Mouse (Mus musculus) ES-E14 (cell line): ENCODE measurements around the gene Hibadh. TPM values are rescaled to one million over a fixed set of nuclear protein-coding genes. Genes with fewer than 3 reads are reported as not detected.

Experiments
- DNase-seq: peaks from one replicate; pipeline ENCODE4 v3.0.0-alpha.2; 2013; ENCODE audit warnings: low read depth, low spot score
- H3K27ac ChIP-seq: 2 replicates; pipeline ENCODE4 v1.5.1; 2012; ENCODE audit warnings: low read depth, mild to moderate bottlenecking, low read length, moderate library complexity, mixed read lengths; ENCODE audit not compliant: poor library complexity, insufficient read depth, severe bottlenecking
- H3K36me3 ChIP-seq: 2 replicates; pipeline ENCODE4 v1.6.1; 2012; ENCODE audit warnings: mild to moderate bottlenecking, low read length, moderate library complexity, mixed read lengths; ENCODE audit not compliant: control insufficient read depth, poor library complexity, insufficient read depth, severe bottlenecking
- H3K4me1 ChIP-seq, 2 experiments: fragments of 150-350 bp in 1 of 2; sonication (generic) in 1 of 2; 2 replicates each; pipeline ENCODE4 v1.6.1; 2012; ENCODE audit warnings: low read length in 2 of 2, mild to moderate bottlenecking in 1 of 2, mixed read lengths in 1 of 2; ENCODE audit not compliant: control insufficient read depth in 2 of 2, insufficient read depth in 2 of 2, poor library complexity in 1 of 2
- H3K4me3 ChIP-seq, 2 experiments: fragments of 150-350 bp in 1 of 2; sonication (generic) in 1 of 2; 2 replicates each; pipeline ENCODE4 v1.5.1; 2012; ENCODE audit warnings: low read length in 2 of 2, low read depth in 1 of 2, mild to moderate bottlenecking in 1 of 2, mixed read lengths in 1 of 2; ENCODE audit not compliant: insufficient read depth in 1 of 2, poor library complexity in 1 of 2, severe bottlenecking in 1 of 2
- H3K9ac ChIP-seq: 2 replicates; pipeline ENCODE4 v1.6.1; 2012; ENCODE audit warnings: low read depth, mild to moderate bottlenecking, low read length, mixed read lengths; ENCODE audit not compliant: poor library complexity, insufficient read depth, severe bottlenecking
- H3K9me3 ChIP-seq: fragments of 150-350 bp; sonication (generic); 2 replicates; pipeline ENCODE4 v1.6.1; 2012; ENCODE audit warnings: low read depth, mild to moderate bottlenecking, low read length; ENCODE audit not compliant: control insufficient read depth, insufficient read depth
- CHD2 ChIP-seq: IDR thresholded peaks from 2 replicates; pipeline ENCODE4 v1.6.1; 2014; ENCODE audit warnings: mild to moderate bottlenecking, low read depth, low read length, inconsistent platforms
- HCFC1 ChIP-seq: IDR thresholded peaks from 2 replicates; pipeline ENCODE4 v1.6.1; 2012; ENCODE audit warnings: low read length, inconsistent platforms, borderline replicate concordance; ENCODE audit not compliant: insufficient read depth
- MAFK ChIP-seq: IDR thresholded peaks from 2 replicates; pipeline ENCODE4 v1.6.1; 2014; ENCODE audit warnings: mild to moderate bottlenecking, low read depth, low read length, inconsistent platforms; ENCODE audit not compliant: insufficient read depth
- ZC3H11A ChIP-seq: IDR thresholded peaks from 2 replicates; pipeline ENCODE4 v1.6.1; 2012; ENCODE audit warnings: low read depth, mild to moderate bottlenecking, inconsistent platforms, low read length, borderline replicate concordance
- ZNF384 ChIP-seq: IDR thresholded peaks from 2 replicates; pipeline ENCODE4 v1.6.1; 2012; ENCODE audit warnings: low read depth, low read length, inconsistent platforms
- in situ Hi-C, 2 experiments: fragments of 600-800 bp; cut with MboI; formaldehyde crosslinking; loops; one replicate each; pipeline ENCODE4 v1.15.1; 2025; ENCODE audit warnings: low sequenced_read_pairs in 2 of 2, inconsistent platforms in 1 of 2; ENCODE audit not compliant: unreplicated experiment in 2 of 2
- total RNA-seq: library from RNA; depleted of rRNA; stranded (reverse); fragments of 300-350 nt; gene quantifications from 2 replicates; pipeline ENCODE4 v1.2.3, GENCODE M21; 2012

Gene Hibadh
- total RNA-seq, 1 experiment, result 27.2 TPM

- DNase-seq, result no peak
- no peaks in the 10 kb centered on the region for H3K9me3 ChIP-seq
- H3K4me1 ChIP-seq, result no peaks in the 10 kb centered on the region
- TF ChIP-seq ZNF384 (no peak), CHD2 (no peak), MAFK (no peak)
- no peak overlapping the region for H3K27ac ChIP-seq
- in situ Hi-C loops, result no loop called here
- no peak overlapping the region for H3K9ac ChIP-seq
- no peaks in the 10 kb centered on the region; the same call in none of the 2 replicates for H3K36me3 ChIP-seq
- H3K4me3 ChIP-seq, result no peak overlapping the region
These were observed 16.4 kb downstream of the Hibadh start for GRCm38 (mm10) chr6:52623741-52624140.

- DNase-seq, result no peak
- Histone ChIP-seq H3K9me3 (no peaks in the 10 kb centered on the region), H3K36me3 (no peaks in the 10 kb centered on the region; the same call in none of the 2 replicates), H3K4me3 (no peak overlapping the region), H3K27ac (no peak overlapping the region), H3K9ac (no peak overlapping the region), H3K4me1 (no peaks in the 10 kb centered on the region)
- TF ChIP-seq MAFK (no peak), ZC3H11A (no peak), HCFC1 (no peak), CHD2 (no peak), ZNF384 (no peak)
- in situ Hi-C loops, result no loop called here
These were observed 18.3 kb downstream of the Hibadh start for GRCm38 (mm10) chr6:52621731-52622480.

GRCm38 (mm10) chr6:52620090-52620489 lies 20.1 kb downstream of the Hibadh start:
- Histone ChIP-seq H3K36me3 (no peaks in the 10 kb centered on the region; the same call in none of the 2 replicates), H3K4me3 (no peak overlapping the region), H3K27ac (no peak overlapping the region), H3K4me1 (no peaks in the 10 kb centered on the region), H3K9me3 (no peaks in the 10 kb centered on the region), H3K9ac (no peak overlapping the region)
- no peak for TF ChIP-seq MAFK
- TF ChIP-seq HCFC1, result no peak
- no peak for TF ChIP-seq ZNF384
- TF ChIP-seq CHD2, result no peak
- no peak for TF ChIP-seq ZC3H11A
- in situ Hi-C loops, result no loop called here
- DNase-seq, result no peak

- TF ChIP-seq ZNF384, result no peak
- no peak for TF ChIP-seq MAFK
- TF ChIP-seq CHD2, result no peak
- TF ChIP-seq ZC3H11A, result no peak
- TF ChIP-seq HCFC1, result no peak
- in situ Hi-C loops, result no loop called here
- peaks cover 4% of the 10 kb centered on the region; the same call in 1 of the 2 replicates for H3K36me3 ChIP-seq
- no peaks in the 10 kb centered on the region for H3K9me3 ChIP-seq
- no peak overlapping the region for H3K27ac ChIP-seq
- no peak overlapping the region for H3K9ac ChIP-seq
- no peak overlapping the region for H3K4me3 ChIP-seq
- 0 out of 4 replicates have a peak, but pooled peaks cover 0 to 2% of the 10 kb centered on the region in 2 experiments for H3K4me1 ChIP-seq
- no peak for DNase-seq
These were observed 30.4 kb downstream of the Hibadh start for GRCm38 (mm10) chr6:52609626-52610352.
